Mouse (Mus musculus) kidney, embryonic 14.5 days (tissue): ENCODE results near the gene Spryd7. TPM values are rescaled to one million over a fixed set of nuclear protein-coding genes. Genes with fewer than 3 reads are reported as not detected.
"Not testable (repeated sequence)": the region's sequence is repeated elsewhere in the genome, so short reads cannot be mapped to it uniquely, and the experiment has no call there.

Source experiments
- ATAC-seq: fragments of 200-750 bp; cut with Nextera tagmentation; 2 replicates; pipeline ENCODE4 v1.8.0; 2017; ENCODE audit warnings: moderate number of reproducible peaks, mild to moderate bottlenecking, moderate TSS enrichment, moderate library complexity; ENCODE audit not compliant: low FRiP score, low TSS enrichment
- H3K27ac ChIP-seq: fragments of 300-500 bp; sonication (generic); 2 replicates; pipeline ENCODE4 v1.5.1; 2014; ENCODE audit warnings: low read depth, mild to moderate bottlenecking, low read length, moderate library complexity, mixed read lengths
- H3K27me3 ChIP-seq: fragments of 300-500 bp; sonication (generic); 2 replicates; pipeline ENCODE4 v1.6.1; 2014; ENCODE audit warnings: mild to moderate bottlenecking, low read length; ENCODE audit not compliant: control insufficient read depth, insufficient read depth
- H3K36me3 ChIP-seq: fragments of 300-500 bp; sonication (generic); 2 replicates; pipeline ENCODE4 v1.6.1; 2014; ENCODE audit warnings: low read length, mixed read lengths; ENCODE audit not compliant: control insufficient read depth, insufficient read depth
- H3K4me1 ChIP-seq: fragments of 300-500 bp; sonication (generic); 2 replicates; pipeline ENCODE4 v1.6.1; 2014; ENCODE audit warnings: low read length, mixed read lengths; ENCODE audit not compliant: control insufficient read depth, insufficient read depth
- H3K4me2 ChIP-seq: fragments of 300-500 bp; sonication (generic); replicated peaks from 2 replicates; pipeline ENCODE4 v1.6.1; 2014; ENCODE audit warnings: low read depth, mild to moderate bottlenecking, low read length
- H3K4me3 ChIP-seq: fragments of 300-500 bp; sonication (generic); 2 replicates; pipeline ENCODE4 v1.5.1; 2014; ENCODE audit warnings: mild to moderate bottlenecking, low read length
- H3K9ac ChIP-seq: fragments of 300-500 bp; sonication (generic); 2 replicates; pipeline ENCODE4 v1.6.1; 2014; ENCODE audit warnings: low read depth, mild to moderate bottlenecking, low read length, moderate library complexity
- H3K9me3 ChIP-seq: fragments of 300-500 bp; sonication (generic); 2 replicates; pipeline ENCODE4 v1.6.1; 2016; ENCODE audit warnings: low read length; ENCODE audit not compliant: control insufficient read depth
- WGBS: fragments of 180-500 bp; shearing (Covaris S2); extraction: QIAGEN DNeasy Blood & Tissue Kit; methylation state at CpG from one replicate; pipeline ENCODE4 v1.1.7; 2014; 5-methylcytosine and 5-hydroxymethylcytosine counted together
- polyA plus RNA-seq: library from polyadenylated mRNA; unstranded; fragments of >200 nt; fragmentation: Nextera tagmentation; extraction: Ambion mirVana; gene quantifications from 2 replicates; pipeline ENCODE4 v1.2.1, GENCODE M21; 2014

Gene Spryd7
- polyA plus RNA-seq, 1 experiment from 2014 or later: 24.0 TPM

DNA sequence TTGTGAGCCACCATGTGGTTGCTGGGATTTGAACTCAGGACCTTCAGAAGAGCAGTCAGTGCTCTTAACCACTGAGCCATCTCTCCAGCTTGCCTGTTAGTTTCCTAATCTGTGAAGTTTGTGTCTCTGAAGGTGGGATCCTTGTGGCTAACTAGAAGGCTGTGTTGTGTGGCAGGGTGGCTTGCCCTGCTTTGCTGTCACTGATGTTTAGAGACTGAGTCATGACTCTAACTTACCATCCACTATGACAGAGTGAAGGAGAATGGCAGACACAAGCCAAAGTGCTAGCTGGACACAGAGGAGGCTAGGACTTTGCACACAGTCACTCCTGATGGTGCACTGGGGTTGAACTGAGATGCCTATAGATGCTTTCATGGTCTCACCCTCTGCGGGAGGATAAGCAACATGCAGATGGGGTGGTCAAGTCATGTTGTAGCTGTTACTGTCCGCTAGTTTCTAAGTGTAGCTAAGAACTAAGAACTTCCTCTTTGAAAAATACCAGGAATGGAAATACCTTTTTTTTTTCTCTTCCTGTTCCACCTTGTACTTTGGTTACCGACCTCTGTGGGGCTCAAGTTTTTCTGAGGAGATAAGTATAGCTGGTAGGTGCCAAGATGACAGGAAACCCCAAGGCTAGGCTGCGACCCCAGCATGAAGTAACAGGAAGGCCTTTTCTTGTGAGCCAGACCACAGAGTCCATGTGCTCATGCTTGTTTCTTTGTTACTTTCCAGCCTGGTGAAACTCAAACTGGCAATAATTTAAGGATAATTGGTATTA, 32.8 kb upstream of the Spryd7 start:
- no peaks in the 10 kb centered on the region for H3K27me3 ChIP-seq
- H3K4me1 ChIP-seq: no peaks in the 10 kb centered on the region
- H3K9ac ChIP-seq: no peak overlapping the region
- H3K4me2 ChIP-seq: no peak overlapping the region
- ATAC-seq: no peak
- H3K4me3 ChIP-seq: no peak overlapping the region
- 75% methylated on average over 4 of the region's 4 CpGs for WGBS
- H3K27ac ChIP-seq: no peak overlapping the region
- no peaks in the 10 kb centered on the region for H3K36me3 ChIP-seq
- H3K9me3 ChIP-seq: no peaks in the 10 kb centered on the region

DNA sequence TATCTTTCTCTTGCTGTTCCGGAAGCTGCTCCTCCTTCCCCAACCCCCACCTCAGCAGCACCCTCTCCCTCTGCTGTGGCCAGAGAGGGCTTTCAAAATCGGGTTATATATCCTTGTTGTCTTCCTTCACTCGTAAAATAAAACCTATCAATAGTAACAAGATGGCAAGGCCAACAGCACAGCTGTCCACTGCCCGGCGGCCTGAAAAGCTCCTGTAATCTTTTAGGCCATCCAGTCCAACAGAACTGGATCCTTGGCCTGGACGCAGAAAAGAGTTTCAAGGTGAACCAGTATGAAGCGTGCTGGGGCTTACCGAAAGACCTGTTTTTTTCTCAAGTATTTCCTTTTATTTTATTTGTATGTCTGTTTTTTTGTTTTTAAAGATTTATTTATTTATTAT, 19.3 kb upstream of the Spryd7 start:
- ATAC-seq: no peak
- no peaks in the 10 kb centered on the region for H3K4me1 ChIP-seq
- no peaks in the 10 kb centered on the region for H3K36me3 ChIP-seq
- no peaks in the 10 kb centered on the region for H3K27me3 ChIP-seq
- no peaks in the 10 kb centered on the region for H3K9me3 ChIP-seq
- H3K27ac ChIP-seq: no peak overlapping the region
- no peak overlapping the region for H3K4me3 ChIP-seq
- 84% methylated on average over 8 of the region's 8 CpGs for WGBS
- no peak overlapping the region for H3K9ac ChIP-seq
- no peak overlapping the region for H3K4me2 ChIP-seq

- no peak overlapping the region for H3K9ac ChIP-seq
- no peaks in the 10 kb centered on the region for H3K36me3 ChIP-seq
- no peak overlapping the region for H3K4me2 ChIP-seq
- H3K4me3 ChIP-seq: no peak overlapping the region
- WGBS: 87% methylated on average over 10 of the region's 10 CpGs
- no peaks in the 10 kb centered on the region for H3K9me3 ChIP-seq
- no peaks in the 10 kb centered on the region for H3K4me1 ChIP-seq
- no peak for ATAC-seq
- no peaks in the 10 kb centered on the region for H3K27me3 ChIP-seq
- no peak overlapping the region for H3K27ac ChIP-seq
Measured at GRCm38 (mm10) chr14:61575066-61575465, 18.4 kb upstream of the Spryd7 start.

- Histone ChIP-seq H3K36me3 (no peaks in the 10 kb centered on the region), H3K4me2 (no peak overlapping the region), H3K27me3 (no peaks in the 10 kb centered on the region), H3K4me1 (no peaks in the 10 kb centered on the region), H3K27ac (no peak overlapping the region), H3K9ac (no peak overlapping the region), H3K9me3 (no peaks in the 10 kb centered on the region), H3K4me3 (no peak overlapping the region)
- 79% methylated on average over 2 of the region's 2 CpGs for WGBS
- ATAC-seq: no peak
Measured at GRCm38 (mm10) chr14:61572131-61572530, 15.4 kb upstream of the Spryd7 start.

GRCm38 (mm10) chr14:61571366-61571765, 14.7 kb upstream of the Spryd7 start:
- Histone ChIP-seq H3K4me2 (no peak overlapping the region), H3K27me3 (no peaks in the 10 kb centered on the region), H3K9me3 (no peaks in the 10 kb centered on the region), H3K27ac (no peak overlapping the region), H3K9ac (no peak overlapping the region), H3K4me3 (no peak overlapping the region), H3K4me1 (no peaks in the 10 kb centered on the region), H3K36me3 (no peaks in the 10 kb centered on the region)
- no peak for ATAC-seq
- 12% methylated on average over 4 of the region's 4 CpGs for WGBS

DNA sequence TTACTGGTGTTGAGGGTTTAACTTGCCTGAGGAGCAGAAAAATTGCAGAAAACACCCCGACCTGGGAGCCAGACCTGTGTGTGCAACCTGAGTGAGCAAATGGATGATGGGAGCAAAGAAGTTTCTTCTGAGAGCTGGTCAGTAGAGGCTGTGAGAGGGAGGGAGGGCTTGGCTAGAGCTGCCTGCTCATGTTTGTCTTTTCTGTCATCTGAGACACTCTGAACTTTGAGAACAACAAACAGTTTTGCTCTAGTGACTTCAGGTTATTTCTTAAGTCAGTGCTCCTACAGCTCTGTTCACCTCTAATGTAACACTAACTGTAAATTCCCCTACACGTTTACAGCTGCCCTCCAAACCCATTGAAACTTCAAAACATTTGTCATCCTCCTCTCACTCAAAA, 12.7 kb upstream of the Spryd7 start:
- 43% methylated on average over 2 of the region's 2 CpGs for WGBS
- Histone ChIP-seq H3K27ac (no peak overlapping the region), H3K4me2 (no peak overlapping the region), H3K4me1 (no peaks in the 10 kb centered on the region), H3K4me3 (no peak overlapping the region), H3K9ac (no peak overlapping the region), H3K9me3 (no peaks in the 10 kb centered on the region), H3K27me3 (no peaks in the 10 kb centered on the region), H3K36me3 (no peaks in the 10 kb centered on the region)
- peak; percentile 60; the same call in 1 of the 2 replicates for ATAC-seq

- 93% methylated on average over 4 of the region's 4 CpGs for WGBS
- not testable (repeated sequence) for H3K9ac ChIP-seq, H3K27ac ChIP-seq, H3K4me1 ChIP-seq, H3K9me3 ChIP-seq, H3K4me2 ChIP-seq, ATAC-seq, H3K36me3 ChIP-seq, H3K4me3 ChIP-seq, H3K27me3 ChIP-seq
Measured at GRCm38 (mm10) chr14:61566211-61566610, 9.5 kb upstream of the Spryd7 start.

DNA sequence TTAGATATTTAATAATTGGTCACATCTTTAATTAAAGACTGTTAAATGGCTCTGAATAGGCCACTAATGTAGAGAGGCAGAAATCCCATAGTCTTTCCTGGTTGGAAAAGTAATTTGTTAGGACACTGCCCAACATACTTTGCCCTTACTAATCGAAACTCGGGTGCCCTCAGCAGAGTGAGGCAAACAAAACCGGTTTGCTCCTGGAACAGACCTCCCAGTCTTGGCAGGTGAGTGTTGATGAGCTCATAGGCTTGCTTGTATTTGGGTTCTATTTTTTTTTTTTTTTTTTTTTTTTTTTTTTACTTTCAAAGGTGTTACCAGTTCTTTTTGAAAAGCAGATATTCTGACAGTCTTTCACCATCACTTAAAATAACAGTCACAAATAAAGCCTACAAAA, 3.2 kb upstream of the Spryd7 start:
- no peaks in the 10 kb centered on the region for H3K4me1 ChIP-seq
- peaks cover 6% of the 10 kb centered on the region; the same call in 1 of the 2 replicates for H3K9me3 ChIP-seq
- H3K9ac ChIP-seq: no peak overlapping the region
- no peak overlapping the region for H3K4me3 ChIP-seq
- H3K27ac ChIP-seq: no peak overlapping the region
- H3K4me2 ChIP-seq: no peak overlapping the region
- no peaks in the 10 kb centered on the region for H3K27me3 ChIP-seq
- no peak for ATAC-seq
- no peaks in the 10 kb centered on the region for H3K36me3 ChIP-seq
- WGBS: 74% methylated on average over 3 of the region's 3 CpGs

DNA sequence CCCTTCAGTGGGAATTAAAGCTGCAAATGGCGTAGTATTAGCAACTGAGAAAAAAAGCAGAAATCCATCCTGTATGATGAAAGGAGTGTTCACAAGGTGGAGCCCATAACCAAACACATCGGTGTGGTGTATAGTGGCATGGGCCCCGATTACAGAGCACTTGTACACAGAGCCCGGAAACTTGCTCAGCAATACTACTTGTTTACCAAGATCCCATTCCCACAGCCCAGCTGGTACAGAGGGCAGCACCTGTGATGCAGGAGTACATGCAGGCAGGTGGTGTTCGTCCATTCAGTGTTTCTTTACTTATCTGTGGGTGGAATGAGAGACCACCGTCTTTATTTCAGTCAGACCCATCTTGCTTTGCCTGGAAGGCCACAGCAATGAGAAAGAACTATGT, 2.2 kb upstream of the Spryd7 start:
- no peak overlapping the region for H3K9ac ChIP-seq
- H3K4me3 ChIP-seq: no peak overlapping the region
- WGBS: 89% methylated on average over 6 of the region's 6 CpGs
- no peaks in the 10 kb centered on the region for H3K36me3 ChIP-seq
- no peak overlapping the region for H3K4me2 ChIP-seq
- no peaks in the 10 kb centered on the region for H3K27me3 ChIP-seq
- no peaks in the 10 kb centered on the region for H3K4me1 ChIP-seq
- ATAC-seq: no peak
- no peak overlapping the region for H3K27ac ChIP-seq
- peaks cover 6% of the 10 kb centered on the region; the same call in 1 of the 2 replicates for H3K9me3 ChIP-seq
